Mouse (Mus musculus) thymus, adult 2 months (tissue): Measurements from ENCODE around the gene Ankrd1.

Experiments used
- CTCF ChIP-seq: fragments of 200-500 bp; IDR thresholded peaks from 2 replicates; pipeline ENCODE4 v1.5.1; 2012; ENCODE audit warnings: mild to moderate bottlenecking, control low read depth, low read length, moderate library complexity, borderline replicate concordance; ENCODE audit not compliant: control insufficient read depth, poor library complexity, insufficient read depth; ENCODE audit errors: extremely low read depth
- POLR2A ChIP-seq: fragments of 200-500 bp; IDR thresholded peaks from 2 replicates; pipeline ENCODE4 v1.6.1; 2012; ENCODE audit warnings: mild to moderate bottlenecking, low read length, control low read depth, moderate library complexity; ENCODE audit not compliant: control insufficient read depth, poor library complexity, insufficient read depth; ENCODE audit errors: extremely low read depth

GRCm38 (mm10) chr19:36169101-36169500 is 49.2 kb upstream of the Ankrd1 start:
- TF ChIP-seq CTCF (no peak), POLR2A (no peak)
